Mouse (Mus musculus) right cerebral cortex, postnatal 10 days (tissue): ENCODE measurements at regions not wholly inside any gene's neighbourhood (a gene's known extent, or its start where the extent isn't known, plus 50 kb on each side); places are given as distances from the start of the nearest gene placed in this dataset.

Experiments used
- DNase-seq, 2 experiments: peaks; one replicate each; pipeline ENCODE4 v3.0.0; 2021; ENCODE audit warnings: low spot score in 2 of 2

GRCm38 (mm10) chr5:42364116-42364515 lies 296.4 kb downstream of the Gm16223 start:
- no peak for DNase-seq

GRCm38 (mm10) chr5:42387959-42388358 lies 320.2 kb downstream of the Gm16223 start:
- DNase-seq = peak in 1 of 2 experiments; percentile 20

- no peak for DNase-seq
Measured at GRCm38 (mm10) chr5:42396695-42397094, 328.9 kb downstream of the Gm16223 start.

- no peak for DNase-seq
Measured at GRCm38 (mm10) chr5:42409981-42410380, 342.2 kb downstream of the Gm16223 start.

- no peak for DNase-seq
Measured at GRCm38 (mm10) chr5:42412296-42412695, 344.5 kb downstream of the Gm16223 start.

GRCm38 (mm10) chr5:42425902-42426301 lies 358.1 kb downstream of the Gm16223 start:
- no peak for DNase-seq

GRCm38 (mm10) chr5:42433147-42433546 lies 365.4 kb downstream of the Gm16223 start:
- DNase-seq = peak in 1 of 2 experiments; percentile 23

- DNase-seq = no peak
Measured at GRCm38 (mm10) chr5:42448644-42449043, 380.9 kb downstream of the Gm16223 start.

GRCm38 (mm10) chr5:42449581-42449980 lies 381.8 kb downstream of the Gm16223 start:
- DNase-seq = no peak

- no peak for DNase-seq
Measured at GRCm38 (mm10) chr5:42453707-42454106, 385.9 kb downstream of the Gm16223 start.

- no peak for DNase-seq
Measured at GRCm38 (mm10) chr5:42461195-42461594, 393.4 kb downstream of the Gm16223 start.

- DNase-seq = peak in 1 of 2 experiments; percentile 23
Measured at GRCm38 (mm10) chr5:42464814-42465213, 397.1 kb downstream of the Gm16223 start.

GRCm38 (mm10) chr5:42473493-42473892 lies 405.7 kb downstream of the Gm16223 start:
- no peak for DNase-seq

GRCm38 (mm10) chr5:42502124-42502801 lies 434.5 kb downstream of the Gm16223 start:
- DNase-seq = peak in 1 of 2 experiments; percentile 33

GRCm38 (mm10) chr5:42502802-42503136 lies 435.0 kb downstream of the Gm16223 start:
- no peak for DNase-seq

GRCm38 (mm10) chr5:42509200-42509599 lies 441.4 kb downstream of the Gm16223 start:
- DNase-seq = peak in 1 of 2 experiments; percentile 29

GRCm38 (mm10) chr5:42523116-42524113 lies 455.7 kb downstream of the Gm16223 start:
- no peak for DNase-seq

GRCm38 (mm10) chr5:42525431-42525830 lies 457.7 kb downstream of the Gm16223 start:
- no peak for DNase-seq

GRCm38 (mm10) chr5:42560537-42560936 lies 492.8 kb downstream of the Gm16223 start:
- DNase-seq = no peak

- no peak for DNase-seq
Measured at GRCm38 (mm10) chr5:42563406-42563805, 495.6 kb downstream of the Gm16223 start.

- DNase-seq = peak in 1 of 2 experiments; percentile 34
Measured at GRCm38 (mm10) chr5:42575971-42576370, 508.2 kb downstream of the Gm16223 start.

GRCm38 (mm10) chr5:42578208-42578844 lies 510.6 kb downstream of the Gm16223 start:
- DNase-seq = no peak
